Mouse (Mus musculus): ENCODE measurements around the gene Nox1. TPM values are rescaled to one million over a fixed set of nuclear protein-coding genes. Genes with fewer than 3 reads are reported as not detected.

Nox1 gene
- polyA plus RNA-seq, 1 experiment from 2014 or later, result not detected

DNA sequence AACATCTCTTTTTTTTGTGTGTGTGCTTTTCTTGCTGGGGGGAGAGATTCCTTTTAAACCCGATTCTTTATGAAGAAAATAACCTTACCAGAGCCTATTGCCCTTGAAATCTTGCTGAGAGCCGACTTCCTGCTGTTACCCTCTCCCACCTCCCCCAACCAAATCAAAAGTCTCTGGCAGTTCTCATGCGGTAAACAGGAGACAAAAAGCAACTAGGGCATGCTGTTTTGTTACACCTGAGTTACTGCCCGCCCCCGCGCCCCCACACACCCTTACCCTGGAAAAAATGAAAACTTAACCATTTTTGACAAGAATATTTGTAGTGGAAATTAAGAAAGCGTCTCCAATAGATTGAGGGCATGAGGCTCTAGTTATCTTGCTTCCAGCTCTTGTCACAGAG is 63.6 kb downstream of the Nox1 start:
- DNase-seq (ENCODE audit: low spot score) (no peak), ATAC-seq (ENCODE audit: insufficient read depth, low FRiP score, low TSS enrichment) (no peak)
- Histone ChIP-seq H3K4me3 (ENCODE audit: low read depth, low read length) (no peak overlapping the region), H3K4me1 (ENCODE audit: control insufficient read depth, insufficient read depth, low read length) (no peaks in the 10 kb centered on the region), H3K4me2 (ENCODE audit: low read depth) (no peak overlapping the region), H3K9me3 (ENCODE audit: control insufficient read depth, low read length) (no peaks in the 10 kb centered on the region), H3K27me3 (ENCODE audit: control insufficient read depth, insufficient read depth, low read length) (0 out of 2 replicates have a peak, but pooled peaks cover 4% of the 10 kb centered on the region), H3K9ac (ENCODE audit: low read length) (no peak overlapping the region), H3K27ac (ENCODE audit: low read depth, low read length) (no peak overlapping the region), H3K36me3 (ENCODE audit: control insufficient read depth, insufficient read depth, low read length) (no peaks in the 10 kb centered on the region)
- 41% methylated on average over 7 of the region's 7 CpGs for WGBS

DNA sequence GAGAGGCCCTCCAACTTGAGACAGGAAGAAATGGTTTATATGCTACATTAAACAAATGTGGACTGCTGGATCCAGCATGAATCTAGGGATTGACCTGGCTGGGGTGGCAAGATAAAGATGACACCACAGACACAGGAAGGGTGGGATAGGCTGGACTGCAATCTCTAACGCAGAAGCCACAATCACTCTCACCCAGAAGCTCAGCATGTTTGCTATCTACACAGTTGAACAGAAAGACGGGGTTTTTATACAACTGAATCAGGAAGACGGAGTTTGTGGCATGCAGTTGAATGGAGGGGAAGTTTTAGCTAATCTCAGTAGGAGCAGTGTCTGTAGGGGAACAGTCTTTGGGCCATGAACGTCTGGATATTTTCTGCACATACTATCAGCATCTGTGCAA is 79.8 kb downstream of the Nox1 start:
- no peak overlapping the region for H3K4me2 ChIP-seq (ENCODE audit: low read depth)
- no peaks in the 10 kb centered on the region for H3K27me3 ChIP-seq (ENCODE audit: control insufficient read depth, insufficient read depth, low read length)
- H3K27ac ChIP-seq (ENCODE audit: low read depth, low read length), result no peak overlapping the region
- H3K4me1 ChIP-seq (ENCODE audit: control insufficient read depth, insufficient read depth, low read length), result no peaks in the 10 kb centered on the region
- WGBS, result 87% methylated on average over 4 of the region's 4 CpGs
- no peaks in the 10 kb centered on the region for H3K36me3 ChIP-seq (ENCODE audit: control insufficient read depth, insufficient read depth, low read length)
- no peak overlapping the region for H3K9ac ChIP-seq (ENCODE audit: low read length)
- no peak overlapping the region for H3K4me3 ChIP-seq (ENCODE audit: low read depth, low read length)
- ATAC-seq (ENCODE audit: insufficient read depth, low FRiP score, low TSS enrichment) (no peak), DNase-seq (ENCODE audit: low spot score) (no peak)
- no peaks in the 10 kb centered on the region for H3K9me3 ChIP-seq (ENCODE audit: control insufficient read depth, low read length)

- ATAC-seq (ENCODE audit: insufficient read depth, low FRiP score, low TSS enrichment), result no peak
- H3K9me3 ChIP-seq (ENCODE audit: control insufficient read depth, low read length), result no peaks in the 10 kb centered on the region
- 95% methylated on average over 1 of the region's 1 CpGs for WGBS
- no peaks in the 10 kb centered on the region for H3K27me3 ChIP-seq (ENCODE audit: control insufficient read depth, insufficient read depth, low read length)
- H3K36me3 ChIP-seq (ENCODE audit: control insufficient read depth, insufficient read depth, low read length), result no peaks in the 10 kb centered on the region
- no peak overlapping the region for H3K4me2 ChIP-seq (ENCODE audit: low read depth)
- H3K27ac ChIP-seq (ENCODE audit: low read depth, low read length), result no peak overlapping the region
- no peak for DNase-seq (ENCODE audit: low spot score)
- no peak overlapping the region for H3K4me3 ChIP-seq (ENCODE audit: low read depth, low read length)
- H3K4me1 ChIP-seq (ENCODE audit: control insufficient read depth, insufficient read depth, low read length), result no peaks in the 10 kb centered on the region
- no peak overlapping the region for H3K9ac ChIP-seq (ENCODE audit: low read length)
Observed at GRCm38 (mm10) chrX:134141551-134141950, 80.2 kb downstream of the Nox1 start.

- no peaks in the 10 kb centered on the region for H3K4me1 ChIP-seq (ENCODE audit: control insufficient read depth, insufficient read depth, low read length)
- ATAC-seq (ENCODE audit: insufficient read depth, low FRiP score, low TSS enrichment) (no peak), DNase-seq (ENCODE audit: low spot score) (no peak)
- no peaks in the 10 kb centered on the region for H3K27me3 ChIP-seq (ENCODE audit: control insufficient read depth, insufficient read depth, low read length)
- no peak overlapping the region for H3K4me3 ChIP-seq (ENCODE audit: low read depth, low read length)
- H3K36me3 ChIP-seq (ENCODE audit: control insufficient read depth, insufficient read depth, low read length), result no peaks in the 10 kb centered on the region
- WGBS, result 87% methylated on average over 6 of the region's 6 CpGs
- H3K4me2 ChIP-seq (ENCODE audit: low read depth), result no peak overlapping the region
- no peak overlapping the region for H3K27ac ChIP-seq (ENCODE audit: low read depth, low read length)
- H3K9ac ChIP-seq (ENCODE audit: low read length), result no peak overlapping the region
- no peaks in the 10 kb centered on the region for H3K9me3 ChIP-seq (ENCODE audit: control insufficient read depth, low read length)
Observed at GRCm38 (mm10) chrX:134140024-134140423, 81.7 kb downstream of the Nox1 start.

DNA sequence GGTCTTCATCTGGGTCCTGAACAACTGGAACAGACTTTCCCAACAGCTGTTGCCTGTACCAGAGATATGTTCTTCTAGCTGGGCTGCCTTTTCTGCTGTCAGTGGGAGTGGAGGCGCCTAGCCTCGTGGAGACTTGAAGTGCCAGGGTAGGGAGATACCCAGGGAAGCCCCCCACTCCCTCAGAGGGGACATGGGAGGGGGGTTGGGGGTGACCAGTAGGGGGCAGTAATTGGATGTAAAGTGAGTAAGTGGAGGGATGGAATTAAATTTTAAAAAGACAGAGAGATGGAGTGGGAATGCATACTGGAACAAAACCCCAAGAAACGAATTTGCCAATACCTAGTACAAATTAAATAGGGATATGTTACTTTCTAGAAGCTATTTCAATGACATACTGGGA is 87.9 kb downstream of the Nox1 start:
- Histone ChIP-seq H3K36me3 (ENCODE audit: control insufficient read depth, insufficient read depth, low read length) (no peaks in the 10 kb centered on the region), H3K27ac (ENCODE audit: low read depth, low read length) (no peak overlapping the region), H3K4me3 (ENCODE audit: low read depth, low read length) (no peak overlapping the region), H3K27me3 (ENCODE audit: control insufficient read depth, insufficient read depth, low read length) (no peaks in the 10 kb centered on the region), H3K4me2 (ENCODE audit: low read depth) (no peak overlapping the region), H3K4me1 (ENCODE audit: control insufficient read depth, insufficient read depth, low read length) (no peaks in the 10 kb centered on the region), H3K9me3 (ENCODE audit: control insufficient read depth, low read length) (no peaks in the 10 kb centered on the region), H3K9ac (ENCODE audit: low read length) (no peak overlapping the region)
- DNase-seq (ENCODE audit: low spot score), result no peak
- 52% methylated on average over 3 of the region's 3 CpGs for WGBS
- no peak for ATAC-seq (ENCODE audit: insufficient read depth, low FRiP score, low TSS enrichment)

DNA sequence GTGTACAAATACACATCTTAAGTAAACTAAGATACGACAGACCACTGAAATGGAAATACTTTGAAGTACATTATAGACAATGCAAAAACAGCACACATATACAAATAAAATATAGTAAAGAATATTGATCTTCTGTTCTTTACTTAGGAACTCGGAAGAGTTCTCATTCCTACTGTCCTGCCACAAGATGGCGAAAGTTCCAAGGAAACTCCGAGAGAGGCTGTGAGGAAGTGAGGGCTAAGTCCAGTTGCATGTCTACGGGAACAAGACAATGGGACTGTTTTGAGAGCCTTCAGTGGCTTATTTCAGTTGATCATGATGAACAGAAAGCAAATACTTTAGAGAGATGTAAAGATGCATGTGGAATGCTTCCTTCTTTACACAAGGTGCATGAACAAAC is 89.5 kb downstream of the Nox1 start:
- H3K4me3 ChIP-seq (ENCODE audit: low read depth, low read length), result no peak overlapping the region
- H3K27me3 ChIP-seq (ENCODE audit: control insufficient read depth, insufficient read depth, low read length), result no peaks in the 10 kb centered on the region
- H3K9me3 ChIP-seq (ENCODE audit: control insufficient read depth, low read length), result no peaks in the 10 kb centered on the region
- DNase-seq (ENCODE audit: low spot score), result peak; percentile 25
- no peak for ATAC-seq (ENCODE audit: insufficient read depth, low FRiP score, low TSS enrichment)
- 38% methylated on average over 5 of the region's 5 CpGs for WGBS
- H3K4me1 ChIP-seq (ENCODE audit: control insufficient read depth, insufficient read depth, low read length), result no peaks in the 10 kb centered on the region
- no peak overlapping the region for H3K9ac ChIP-seq (ENCODE audit: low read length)
- no peak overlapping the region for H3K27ac ChIP-seq (ENCODE audit: low read depth, low read length)
- H3K36me3 ChIP-seq (ENCODE audit: control insufficient read depth, insufficient read depth, low read length), result no peaks in the 10 kb centered on the region
- no peak overlapping the region for H3K4me2 ChIP-seq (ENCODE audit: low read depth)

DNA sequence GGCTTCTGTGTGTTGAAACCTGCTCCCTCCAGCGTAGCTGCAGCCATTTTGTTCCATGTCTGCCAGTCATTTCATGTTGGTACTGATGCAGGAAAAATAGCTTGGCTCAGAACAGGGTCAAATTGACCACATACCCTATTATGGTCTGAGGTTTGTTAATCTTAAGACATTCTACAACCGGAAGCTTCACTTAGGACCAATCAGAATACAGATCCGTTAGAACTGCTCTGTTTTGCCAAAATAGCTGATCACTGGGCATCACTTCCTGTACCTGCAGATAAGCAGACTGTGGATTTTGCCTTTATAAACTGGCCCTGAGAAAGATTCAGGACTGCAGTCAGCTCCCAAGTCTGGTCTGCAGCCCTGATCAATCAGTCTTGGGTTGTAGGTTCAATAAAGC is 93.2 kb downstream of the Nox1 start:
- Histone ChIP-seq H3K9me3 (ENCODE audit: control insufficient read depth, low read length) (no peaks in the 10 kb centered on the region), H3K4me1 (ENCODE audit: control insufficient read depth, insufficient read depth, low read length) (no peaks in the 10 kb centered on the region), H3K4me3 (ENCODE audit: low read depth, low read length) (no peak overlapping the region), H3K27ac (ENCODE audit: low read depth, low read length) (no peak overlapping the region), H3K4me2 (ENCODE audit: low read depth) (no peak overlapping the region), H3K36me3 (ENCODE audit: control insufficient read depth, insufficient read depth, low read length) (no peaks in the 10 kb centered on the region), H3K9ac (ENCODE audit: low read length) (no peak overlapping the region), H3K27me3 (ENCODE audit: control insufficient read depth, insufficient read depth, low read length) (no peaks in the 10 kb centered on the region)
- ATAC-seq (ENCODE audit: insufficient read depth, low FRiP score, low TSS enrichment) (no peak), DNase-seq (ENCODE audit: low spot score) (no peak)
- WGBS, result 77% methylated on average over 3 of the region's 3 CpGs

DNA sequence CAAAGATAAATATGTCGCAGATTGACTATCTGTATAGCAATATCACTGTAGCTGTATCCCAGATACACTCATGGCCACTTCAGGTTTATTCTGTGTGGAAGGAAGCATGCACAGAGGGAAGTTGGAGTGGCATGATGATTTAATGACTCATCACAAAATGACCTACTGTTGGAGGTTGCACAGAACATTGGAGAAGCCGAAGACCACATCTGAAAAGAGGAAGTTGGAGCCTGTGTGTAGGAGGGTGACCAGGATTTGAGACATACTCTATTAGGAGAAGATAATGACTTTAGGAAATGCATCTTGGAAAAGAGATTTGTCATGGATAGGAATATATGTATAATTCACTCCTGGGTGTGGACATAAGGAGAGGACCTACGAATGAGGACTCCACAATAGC is 105.3 kb downstream of the Nox1 start:
- Histone ChIP-seq H3K27me3 (ENCODE audit: control insufficient read depth, insufficient read depth, low read length) (no peaks in the 10 kb centered on the region), H3K9ac (ENCODE audit: low read length) (no peak overlapping the region), H3K9me3 (ENCODE audit: control insufficient read depth, low read length) (no peaks in the 10 kb centered on the region), H3K36me3 (ENCODE audit: control insufficient read depth, insufficient read depth, low read length) (no peaks in the 10 kb centered on the region), H3K4me3 (ENCODE audit: low read depth, low read length) (no peak overlapping the region), H3K27ac (ENCODE audit: low read depth, low read length) (no peak overlapping the region), H3K4me1 (ENCODE audit: control insufficient read depth, insufficient read depth, low read length) (no peaks in the 10 kb centered on the region), H3K4me2 (ENCODE audit: low read depth) (no peak overlapping the region)
- no peak for ATAC-seq (ENCODE audit: insufficient read depth, low FRiP score, low TSS enrichment)
- WGBS, result 76% methylated on average over 3 of the region's 3 CpGs
- DNase-seq (ENCODE audit: low spot score), result no peak

DNA sequence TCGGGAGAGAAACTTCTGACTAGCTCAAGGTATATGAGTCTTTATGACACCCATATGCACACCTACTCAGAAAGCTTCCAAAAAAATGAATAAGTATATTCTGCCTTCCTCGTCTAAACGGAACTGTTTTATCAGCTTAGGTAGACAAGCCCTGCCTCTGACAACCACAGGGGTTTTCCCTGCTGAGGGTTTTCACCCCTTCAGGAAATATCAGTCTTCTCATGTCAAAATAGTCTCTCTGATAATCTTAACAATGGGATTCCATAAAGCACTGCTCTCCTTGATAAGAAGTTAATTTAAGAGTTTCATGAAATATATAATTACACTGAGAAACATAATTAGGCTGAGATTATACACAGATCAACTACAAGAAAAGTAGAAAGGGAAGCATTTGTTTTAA is 110.0 kb downstream of the Nox1 start:
- no peaks in the 10 kb centered on the region for H3K4me1 ChIP-seq (ENCODE audit: control insufficient read depth, insufficient read depth, low read length)
- WGBS, result 92% methylated on average over 3 of the region's 3 CpGs
- H3K27me3 ChIP-seq (ENCODE audit: control insufficient read depth, insufficient read depth, low read length), result no peaks in the 10 kb centered on the region
- no peaks in the 10 kb centered on the region for H3K36me3 ChIP-seq (ENCODE audit: control insufficient read depth, insufficient read depth, low read length)
- no peak overlapping the region for H3K9ac ChIP-seq (ENCODE audit: low read length)
- H3K4me3 ChIP-seq (ENCODE audit: low read depth, low read length), result no peak overlapping the region
- H3K4me2 ChIP-seq (ENCODE audit: low read depth), result no peak overlapping the region
- H3K9me3 ChIP-seq (ENCODE audit: control insufficient read depth, low read length), result no peaks in the 10 kb centered on the region
- no peak for DNase-seq (ENCODE audit: low spot score)
- ATAC-seq (ENCODE audit: insufficient read depth, low FRiP score, low TSS enrichment), result no peak
- no peak overlapping the region for H3K27ac ChIP-seq (ENCODE audit: low read depth, low read length)

Measured in neural tube, embryonic 11.5 days (tissue).